Mouse (Mus musculus) erythroblast, embryonic 14.5 days (primary cell): Measurements from ENCODE around the gene Ttc7. TPM values are rescaled to one million over a fixed set of nuclear protein-coding genes. Genes with fewer than 3 reads are reported as not detected.

Experiments
- H3K27me3 ChIP-seq: 2 replicates; pipeline ENCODE4 v1.6.1; 2012; ENCODE audit warnings: inconsistent platforms; ENCODE audit not compliant: control insufficient read depth
- H3K36me3 ChIP-seq: 2 replicates; pipeline ENCODE4 v1.6.1; 2012; ENCODE audit warnings: mild to moderate bottlenecking, inconsistent platforms; ENCODE audit not compliant: control insufficient read depth
- H3K4me1 ChIP-seq: 2 replicates; pipeline ENCODE4 v1.6.1; 2012; ENCODE audit warnings: inconsistent platforms; ENCODE audit not compliant: control insufficient read depth
- H3K4me3 ChIP-seq: replicated peaks from 2 replicates; pipeline ENCODE3; 2012; ENCODE audit warnings: moderate library complexity, mild to moderate bottlenecking, inconsistent platforms
- H3K9me3 ChIP-seq: 2 replicates; pipeline ENCODE4 v1.6.1; 2012; ENCODE audit warnings: low read length, inconsistent platforms, mixed read lengths; ENCODE audit not compliant: control insufficient read depth
- GATA1 ChIP-seq: IDR thresholded peaks from 2 replicates; pipeline ENCODE4 v1.6.1; 2012; ENCODE audit warnings: low read length, inconsistent platforms, mixed read lengths
- TAL1 ChIP-seq: IDR thresholded peaks from 3 replicates; pipeline ENCODE4 v1.6.1; 2012; ENCODE audit warnings: low read length, inconsistent platforms, mixed read lengths
- polyA plus RNA-seq: library from polyadenylated mRNA; stranded (reverse); fragments of >175 nt; gene quantifications from 2 replicates; pipeline ENCODE4 v1.2.3, GENCODE M21; 2012

Gene Ttc7
- polyA plus RNA-seq, 1 experiment = 2.6 TPM

DNA sequence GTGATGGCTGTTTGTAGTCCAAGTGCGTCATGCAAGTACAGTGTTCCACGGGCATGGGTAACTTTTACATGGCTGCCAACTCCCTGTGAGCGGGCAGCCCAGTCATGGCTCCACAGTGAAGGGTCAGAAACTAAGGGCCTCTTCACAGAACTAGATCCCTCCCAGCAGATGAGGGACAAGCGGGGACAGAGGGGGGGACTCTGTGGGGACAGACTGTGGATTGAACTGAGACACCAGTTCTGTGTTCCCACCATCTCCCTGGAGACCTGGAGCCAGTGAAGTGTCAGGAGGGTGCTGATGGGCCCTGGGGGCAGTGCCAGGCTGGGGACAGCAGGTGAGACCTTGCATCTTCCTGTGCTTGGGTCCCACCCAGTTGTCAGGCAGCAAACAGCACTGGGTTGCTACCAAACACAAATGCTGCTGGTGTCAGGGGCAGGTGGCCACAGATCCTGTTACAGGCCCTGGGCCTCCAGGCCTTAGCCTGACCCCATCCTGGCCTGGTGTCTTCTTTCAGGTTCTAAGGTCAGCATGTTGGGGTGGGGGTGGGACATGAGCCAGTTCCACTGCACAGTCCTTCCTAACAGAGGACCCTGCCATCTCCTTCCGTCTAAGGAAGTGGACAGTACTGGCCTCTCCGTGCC, 94.3 kb downstream of the Ttc7 start:
- Histone ChIP-seq H3K4me3 (no peak overlapping the region), H3K27me3 (no peaks in the 10 kb centered on the region), H3K36me3 (peaks cover 25% of the 10 kb centered on the region), H3K4me1 (peaks cover 5% of the 10 kb centered on the region), H3K9me3 (no peaks in the 10 kb centered on the region)
- TF ChIP-seq TAL1 = no peak

DNA sequence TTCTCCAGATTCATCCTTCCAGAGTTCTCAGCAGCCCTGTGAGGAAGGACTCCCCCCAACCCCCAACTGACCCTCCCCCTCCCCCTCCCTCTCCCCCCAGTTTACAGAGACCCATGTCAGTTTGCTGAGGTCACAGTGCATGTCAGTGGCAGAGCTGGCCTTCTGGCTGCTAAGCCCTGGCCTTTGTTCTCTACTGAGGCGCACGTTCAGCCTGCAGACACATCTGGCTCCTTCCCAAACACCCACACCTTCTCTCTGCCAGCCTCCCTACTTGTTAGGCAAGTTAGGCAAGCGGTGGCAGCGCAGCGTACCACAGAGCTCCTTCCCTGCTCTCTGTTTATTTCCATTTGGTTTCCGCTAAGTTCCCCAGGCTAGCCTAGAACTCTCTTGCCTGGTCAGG, 94.8 kb downstream of the Ttc7 start:
- Histone ChIP-seq H3K27me3 (no peaks in the 10 kb centered on the region), H3K4me1 (peaks cover 5% of the 10 kb centered on the region), H3K9me3 (no peaks in the 10 kb centered on the region), H3K4me3 (no peak overlapping the region), H3K36me3 (peaks cover 25% of the 10 kb centered on the region)
- TF ChIP-seq TAL1 (no peak), GATA1 (no peak)

DNA sequence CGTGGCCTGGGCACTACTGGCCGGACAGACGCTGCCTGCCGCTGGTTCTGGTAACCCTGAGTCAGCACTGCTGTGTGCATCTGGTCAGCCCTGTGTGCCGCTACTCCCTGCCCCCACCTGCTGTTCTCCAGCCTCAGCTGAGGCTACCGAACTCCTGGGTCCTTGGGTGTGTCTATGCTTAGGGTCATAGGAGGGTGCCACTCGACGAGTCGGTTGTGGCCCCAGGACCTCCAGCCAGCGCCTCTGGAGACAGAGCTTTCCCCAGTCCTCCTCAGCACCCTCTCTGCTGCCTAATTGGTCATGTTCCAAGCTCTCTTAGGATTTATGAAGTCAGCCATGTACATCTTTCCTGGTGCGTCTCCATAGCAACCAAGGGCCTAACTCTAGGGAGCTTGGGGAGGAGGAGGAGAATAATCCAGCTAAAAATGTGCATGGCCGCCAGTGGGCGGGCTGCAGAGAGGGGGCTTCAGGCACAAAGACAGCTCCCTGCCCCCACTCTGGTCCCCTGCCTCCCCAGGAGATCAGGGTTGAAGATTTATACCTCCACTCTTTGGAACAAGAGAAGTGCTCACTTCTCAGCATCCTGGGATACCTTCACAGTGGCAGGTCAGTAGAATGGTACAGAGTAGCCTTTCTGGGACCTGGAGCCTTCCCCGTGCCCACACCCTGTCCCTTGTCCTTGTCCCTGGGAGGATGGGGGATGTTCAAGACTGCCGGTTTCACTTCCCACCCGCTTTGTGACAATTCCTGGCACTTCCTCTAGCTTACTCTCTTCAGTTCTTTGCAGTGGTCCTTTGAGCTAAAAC, 95.9 kb downstream of the Ttc7 start:
- H3K36me3 ChIP-seq = peaks cover 25% of the 10 kb centered on the region
- TF ChIP-seq TAL1 = no peak
- TF ChIP-seq GATA1 = no peak
- no peaks in the 10 kb centered on the region for H3K27me3 ChIP-seq
- peaks cover 5% of the 10 kb centered on the region for H3K4me1 ChIP-seq
- no peaks in the 10 kb centered on the region for H3K9me3 ChIP-seq
- no peak overlapping the region for H3K4me3 ChIP-seq

DNA sequence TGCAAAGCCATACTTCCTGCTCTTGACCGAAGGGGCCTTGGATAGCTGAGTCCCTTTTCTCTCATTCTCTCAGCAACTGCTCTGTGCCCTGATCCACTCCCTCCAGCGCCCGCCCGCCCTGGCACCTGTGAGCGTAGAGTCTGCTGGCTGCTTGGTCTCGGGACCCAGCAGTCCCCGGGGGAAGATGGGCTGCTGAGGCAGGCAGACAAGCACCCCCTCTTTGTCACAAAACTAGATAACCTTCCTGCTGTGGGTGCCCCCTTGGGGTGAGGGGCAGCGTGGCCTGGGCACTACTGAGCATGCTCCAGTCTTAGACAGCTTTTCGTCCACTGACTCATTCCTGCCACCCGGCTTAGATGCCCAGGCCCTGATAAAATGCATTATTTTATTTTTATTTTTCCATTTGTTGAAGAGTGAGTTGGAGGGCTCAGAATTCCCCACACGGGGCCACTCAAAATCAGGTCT, 96.5 kb downstream of the Ttc7 start:
- Histone ChIP-seq H3K4me3 (no peak overlapping the region), H3K27me3 (no peaks in the 10 kb centered on the region), H3K36me3 (peaks cover 25% of the 10 kb centered on the region), H3K9me3 (no peaks in the 10 kb centered on the region), H3K4me1 (peaks cover 5% of the 10 kb centered on the region)
- TF ChIP-seq TAL1 = no peak
- TF ChIP-seq GATA1 = no peak

DNA sequence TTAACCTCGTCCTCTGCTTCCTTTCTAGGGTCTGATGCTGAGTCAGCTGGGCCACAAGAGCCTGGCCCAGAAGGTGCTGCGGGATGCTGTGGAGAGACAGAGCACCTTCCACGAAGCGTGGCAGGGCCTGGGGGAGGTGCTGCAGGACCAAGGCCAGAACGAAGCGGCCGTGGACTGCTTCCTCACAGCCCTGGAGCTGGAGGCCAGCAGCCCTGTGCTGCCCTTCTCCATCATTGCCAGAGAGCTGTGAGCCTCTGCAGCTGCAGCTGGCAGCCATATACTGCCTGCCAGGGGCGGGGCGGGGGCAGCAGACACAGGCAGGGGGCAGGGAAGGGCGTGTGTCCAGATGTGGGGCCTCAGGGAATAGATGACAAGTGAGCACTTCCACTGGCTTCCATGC, 97.1 kb downstream of the Ttc7 start:
- H3K36me3 ChIP-seq = peaks cover 24% of the 10 kb centered on the region
- TF ChIP-seq TAL1 (no peak), GATA1 (no peak)
- H3K9me3 ChIP-seq = no peaks in the 10 kb centered on the region
- no peak overlapping the region for H3K4me3 ChIP-seq
- H3K27me3 ChIP-seq = no peaks in the 10 kb centered on the region
- peaks cover 5% of the 10 kb centered on the region for H3K4me1 ChIP-seq

DNA sequence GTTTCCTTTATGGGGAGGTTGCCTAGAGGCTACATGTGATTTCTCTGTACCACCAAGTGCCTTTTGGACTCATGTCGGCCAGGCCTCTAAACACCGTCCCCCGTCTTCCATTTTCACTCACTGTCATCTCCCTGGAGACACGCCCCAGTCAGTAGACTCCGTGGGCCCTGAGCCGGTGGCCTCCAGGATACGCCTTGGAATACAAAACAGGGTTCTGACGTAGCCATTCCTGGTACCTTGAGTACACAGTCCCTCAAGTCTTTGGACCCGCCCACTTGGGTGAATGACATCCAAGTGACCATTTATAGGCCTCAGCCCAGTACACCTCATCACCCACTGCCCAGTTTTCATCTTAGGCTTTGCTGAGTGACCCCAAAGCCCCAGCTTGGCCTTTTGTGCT, 98.0 kb downstream of the Ttc7 start:
- no peak overlapping the region for H3K4me3 ChIP-seq
- peaks cover 5% of the 10 kb centered on the region for H3K4me1 ChIP-seq
- peaks cover 21% of the 10 kb centered on the region for H3K36me3 ChIP-seq
- no peaks in the 10 kb centered on the region for H3K9me3 ChIP-seq
- H3K27me3 ChIP-seq = no peaks in the 10 kb centered on the region
- TF ChIP-seq GATA1 (no peak), TAL1 (no peak)

DNA sequence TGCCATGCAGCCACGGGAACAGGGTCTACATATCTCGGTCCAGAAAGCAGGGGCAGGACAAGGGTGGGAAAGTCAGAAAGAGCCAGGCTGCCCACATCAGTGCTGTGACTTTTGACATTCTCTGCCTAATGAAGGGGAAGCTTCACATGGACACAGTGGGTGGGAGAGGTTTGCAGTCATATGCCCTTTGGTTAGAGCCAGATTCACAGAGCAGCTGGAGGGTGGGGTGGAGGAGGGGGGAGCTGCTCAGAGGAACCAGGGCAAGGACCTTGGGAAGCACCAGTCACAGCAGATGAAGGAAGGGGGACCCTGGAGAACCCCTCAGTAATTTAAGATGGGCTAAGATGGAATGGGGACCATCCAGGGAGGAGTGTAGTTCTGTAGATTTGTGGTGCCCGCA, 103.1 kb downstream of the Ttc7 start:
- H3K4me3 ChIP-seq = no peak overlapping the region
- TF ChIP-seq TAL1 (no peak), GATA1 (no peak)
- no peaks in the 10 kb centered on the region; the same call in none of the 2 replicates for H3K36me3 ChIP-seq
- no peaks in the 10 kb centered on the region for H3K4me1 ChIP-seq
- no peaks in the 10 kb centered on the region for H3K9me3 ChIP-seq
- no peaks in the 10 kb centered on the region for H3K27me3 ChIP-seq

DNA sequence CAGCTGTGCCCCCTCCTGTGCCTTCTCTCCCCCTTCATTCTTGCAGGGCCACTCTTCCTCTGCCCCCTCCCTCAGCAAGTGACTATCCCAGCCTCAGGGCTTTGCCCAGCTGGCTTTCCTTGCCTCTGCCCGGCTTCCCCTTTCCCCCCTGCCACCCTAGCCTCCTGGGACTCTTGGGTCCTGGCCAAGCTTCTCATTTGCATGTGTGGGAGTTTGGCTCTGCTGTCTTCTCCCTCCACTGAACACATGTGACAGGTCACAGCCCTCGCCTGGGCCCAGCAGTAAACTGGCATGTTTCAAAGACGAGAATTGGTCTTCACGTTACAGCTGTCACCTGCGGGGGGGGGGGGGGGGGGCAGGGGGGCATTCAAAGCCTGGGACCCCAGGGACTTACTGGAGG, 104.4 kb downstream of the Ttc7 start:
- Histone ChIP-seq H3K9me3 (no peaks in the 10 kb centered on the region), H3K4me3 (no peak overlapping the region), H3K27me3 (no peaks in the 10 kb centered on the region), H3K36me3 (no peaks in the 10 kb centered on the region), H3K4me1 (no peaks in the 10 kb centered on the region)
- TF ChIP-seq GATA1 (no peak), TAL1 (no peak)

DNA sequence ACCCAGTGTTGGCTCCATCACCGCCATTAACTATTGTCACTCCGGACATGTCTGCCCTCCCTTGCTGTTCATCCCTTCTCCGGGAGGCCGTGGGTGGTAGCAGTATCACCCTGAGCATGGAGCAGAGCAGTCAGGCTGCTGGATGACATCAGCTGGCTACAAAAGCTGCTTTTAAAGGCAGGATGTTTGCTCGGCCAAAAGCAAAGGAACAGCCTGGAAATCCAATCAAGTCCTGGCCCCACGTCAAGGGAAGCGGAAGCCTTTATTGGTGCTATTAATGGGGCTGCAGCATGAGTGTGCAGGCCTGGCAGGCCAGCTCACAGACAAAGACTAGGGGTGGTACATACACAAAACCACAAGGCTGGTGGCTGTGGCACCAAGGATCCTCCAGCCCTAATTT, 108.6 kb downstream of the Ttc7 start:
- TF ChIP-seq TAL1 (no peak), GATA1 (no peak)
- H3K27me3 ChIP-seq = peaks cover 2% of the 10 kb centered on the region; the same call in 1 of the 2 replicates
- H3K9me3 ChIP-seq = no peaks in the 10 kb centered on the region
- peaks cover 2% of the 10 kb centered on the region for H3K4me1 ChIP-seq
- H3K36me3 ChIP-seq = no peaks in the 10 kb centered on the region
- no peak overlapping the region for H3K4me3 ChIP-seq

DNA sequence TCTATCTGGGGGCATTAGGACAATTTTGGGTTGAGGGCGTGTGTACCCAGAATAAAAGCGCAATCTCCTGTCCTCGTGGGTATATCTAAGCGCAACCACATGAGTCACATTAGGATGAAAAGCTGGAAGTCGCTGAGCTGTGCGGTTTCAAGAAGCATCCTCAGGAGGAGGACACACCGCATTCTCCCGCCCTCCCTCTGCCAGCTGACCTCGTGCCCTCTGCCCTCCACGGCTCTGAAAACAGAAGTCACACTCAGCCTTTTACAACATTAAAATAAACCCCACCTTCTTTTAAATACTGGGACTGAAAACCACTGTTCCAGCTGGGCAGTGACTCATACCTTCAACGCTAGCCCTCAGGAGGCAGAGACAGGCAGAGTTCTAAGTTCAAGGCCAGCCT, 114.4 kb downstream of the Ttc7 start:
- peaks cover 2% of the 10 kb centered on the region; the same call in 1 of the 2 replicates for H3K27me3 ChIP-seq
- H3K36me3 ChIP-seq = no peaks in the 10 kb centered on the region
- H3K4me3 ChIP-seq = no peak overlapping the region
- H3K9me3 ChIP-seq = no peaks in the 10 kb centered on the region
- TF ChIP-seq GATA1 = no peak
- TF ChIP-seq TAL1 = no peak
- H3K4me1 ChIP-seq = peaks cover 2% of the 10 kb centered on the region
